Mouse (Mus musculus) limb, embryonic 12.5 days (tissue): ENCODE data around the gene Colca2. TPM values are rescaled to one million over a fixed set of nuclear protein-coding genes. Genes with fewer than 3 reads are reported as not detected.

Experiments
- ATAC-seq: fragments of 200-750 bp; cut with Nextera tagmentation; 2 replicates; pipeline ENCODE4 v1.8.0; 2017; ENCODE audit warnings: low read depth, moderate TSS enrichment; ENCODE audit not compliant: insufficient number of reproducible peaks, insufficient read depth, low FRiP score, low TSS enrichment
- H3K27ac ChIP-seq: fragments of 300-500 bp; sonication (generic); 2 replicates; pipeline ENCODE4 v1.5.1; 2016; ENCODE audit warnings: mild to moderate bottlenecking, moderate library complexity
- H3K27me3 ChIP-seq: fragments of 300-500 bp; sonication (generic); 2 replicates; pipeline ENCODE4 v1.6.1; 2016; ENCODE audit warnings: mild to moderate bottlenecking, moderate library complexity
- H3K36me3 ChIP-seq: fragments of 300-500 bp; sonication (generic); 2 replicates; pipeline ENCODE4 v1.6.1; 2016; ENCODE audit warnings: mild to moderate bottlenecking, moderate library complexity
- H3K4me1 ChIP-seq: fragments of 300-500 bp; sonication (generic); replicated peaks from 2 replicates; pipeline ENCODE4 v1.6.1; 2016
- H3K4me2 ChIP-seq: fragments of 300-500 bp; sonication (generic); 2 replicates; pipeline ENCODE4 v1.6.1; 2016; ENCODE audit warnings: mild to moderate bottlenecking, moderate library complexity
- H3K4me3 ChIP-seq: fragments of 300-500 bp; sonication (generic); replicated peaks from 2 replicates; pipeline ENCODE4 v1.5.1; 2016; ENCODE audit warnings: mild to moderate bottlenecking
- H3K9ac ChIP-seq: fragments of 300-500 bp; sonication (generic); replicated peaks from 2 replicates; pipeline ENCODE4 v1.6.1; 2016; ENCODE audit warnings: mild to moderate bottlenecking, moderate library complexity
- H3K9me3 ChIP-seq: fragments of 300-500 bp; sonication (generic); 2 replicates; pipeline ENCODE4 v1.6.1; 2016; ENCODE audit warnings: mild to moderate bottlenecking, moderate library complexity
- WGBS: fragments of 180-500 bp; shearing (Covaris S2); methylation state at CpG from one replicate; pipeline ENCODE4 v1.1.7; 2016; 5-methylcytosine and 5-hydroxymethylcytosine counted together
- polyA plus RNA-seq: library from polyadenylated mRNA; unstranded; fragments of >200 nt; fragmentation: Nextera tagmentation; extraction: Ambion mirVana; gene quantifications from 2 replicates; pipeline ENCODE4 v1.2.1, GENCODE M21; 2016

Gene Colca2
- polyA plus RNA-seq, 1 experiment from 2014 or later, result 1.8 TPM

DNA sequence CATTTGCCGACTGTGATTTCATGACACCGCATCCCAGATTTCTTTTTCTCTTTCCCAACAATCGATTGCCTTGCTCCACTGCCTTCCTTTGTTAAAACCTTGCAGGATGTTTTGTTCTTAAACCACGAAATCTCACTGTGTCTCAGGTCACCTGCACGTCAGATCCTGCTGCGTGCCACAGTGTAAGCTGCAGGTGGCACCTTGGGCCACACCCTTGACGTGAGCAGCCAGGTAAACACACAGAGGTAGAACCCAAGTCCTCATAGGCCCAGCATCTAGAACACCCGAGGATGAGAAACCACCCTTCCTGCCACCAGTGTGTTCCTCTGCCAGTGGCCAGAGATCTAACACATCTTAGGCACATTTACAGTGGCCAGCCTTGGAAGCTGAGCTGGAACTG lies 7.3 kb downstream of the Colca2 start:
- Histone ChIP-seq H3K27me3 (peaks cover 6% of the 10 kb centered on the region; the same call in 1 of the 2 replicates), H3K9ac (no peak overlapping the region), H3K4me3 (no peak overlapping the region), H3K9me3 (no peaks in the 10 kb centered on the region), H3K4me1 (no peaks in the 10 kb centered on the region; the same call in 1 of the 2 replicates), H3K36me3 (no peaks in the 10 kb centered on the region), H3K4me2 (no peak overlapping the region), H3K27ac (no peak overlapping the region)
- 85% methylated on average over 8 of the region's 8 CpGs for WGBS
- ATAC-seq, result no peak

DNA sequence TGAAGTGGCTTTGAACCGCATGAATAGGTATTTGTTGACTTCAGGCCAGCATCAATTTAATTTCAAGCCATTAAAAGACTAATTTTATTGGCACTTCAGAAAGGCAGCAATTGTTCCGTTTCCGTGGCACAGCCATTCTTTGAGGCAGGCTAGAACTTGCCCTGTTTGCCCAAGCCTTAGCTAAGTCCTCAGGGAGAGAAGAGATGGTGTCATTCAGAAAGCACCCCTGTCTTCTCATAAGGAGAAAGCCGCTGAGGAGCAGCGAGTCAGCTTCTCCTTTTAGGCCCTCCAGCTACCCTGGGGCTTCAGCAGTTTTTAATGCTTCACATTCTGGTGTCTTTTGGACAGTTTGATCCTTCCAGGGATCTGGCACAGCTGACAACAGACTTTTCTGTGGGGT lies 9.5 kb downstream of the Colca2 start:
- Histone ChIP-seq H3K9me3 (no peaks in the 10 kb centered on the region), H3K36me3 (no peaks in the 10 kb centered on the region), H3K4me3 (no peak overlapping the region), H3K27me3 (peaks cover 6% of the 10 kb centered on the region; the same call in 1 of the 2 replicates), H3K4me1 (no peaks in the 10 kb centered on the region), H3K9ac (no peak overlapping the region), H3K4me2 (no peak overlapping the region), H3K27ac (no peak overlapping the region)
- no peak for ATAC-seq
- 67% methylated on average over 5 of the region's 5 CpGs for WGBS

DNA sequence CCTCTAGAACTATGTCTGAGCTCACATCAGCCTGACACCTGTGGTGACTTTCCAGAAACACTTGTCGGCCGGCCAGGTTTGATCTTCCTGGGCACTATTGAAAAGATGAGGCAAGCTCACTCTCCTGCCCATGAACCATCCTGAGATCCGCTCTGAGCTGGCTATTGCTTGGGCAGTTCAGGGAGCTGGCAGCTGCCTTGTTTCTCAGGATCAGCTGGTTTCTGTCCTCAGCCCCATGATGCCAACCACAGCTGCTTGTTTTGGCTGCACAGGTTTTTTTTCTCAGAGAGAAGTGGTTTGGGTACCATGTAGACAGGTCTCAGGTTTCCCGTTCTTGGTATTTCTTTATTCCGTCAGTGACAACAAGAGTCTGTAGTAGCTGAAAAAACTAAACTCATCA lies 19.9 kb downstream of the Colca2 start:
- no peak for ATAC-seq
- no peaks in the 10 kb centered on the region for H3K9me3 ChIP-seq
- H3K4me2 ChIP-seq, result no peak overlapping the region
- H3K27me3 ChIP-seq, result no peaks in the 10 kb centered on the region; the same call in 1 of the 2 replicates
- no peak overlapping the region for H3K4me3 ChIP-seq
- 85% methylated on average over 5 of the region's 5 CpGs for WGBS
- no peak overlapping the region for H3K9ac ChIP-seq
- no peaks in the 10 kb centered on the region for H3K36me3 ChIP-seq
- H3K27ac ChIP-seq, result no peak overlapping the region
- H3K4me1 ChIP-seq, result no peaks in the 10 kb centered on the region

DNA sequence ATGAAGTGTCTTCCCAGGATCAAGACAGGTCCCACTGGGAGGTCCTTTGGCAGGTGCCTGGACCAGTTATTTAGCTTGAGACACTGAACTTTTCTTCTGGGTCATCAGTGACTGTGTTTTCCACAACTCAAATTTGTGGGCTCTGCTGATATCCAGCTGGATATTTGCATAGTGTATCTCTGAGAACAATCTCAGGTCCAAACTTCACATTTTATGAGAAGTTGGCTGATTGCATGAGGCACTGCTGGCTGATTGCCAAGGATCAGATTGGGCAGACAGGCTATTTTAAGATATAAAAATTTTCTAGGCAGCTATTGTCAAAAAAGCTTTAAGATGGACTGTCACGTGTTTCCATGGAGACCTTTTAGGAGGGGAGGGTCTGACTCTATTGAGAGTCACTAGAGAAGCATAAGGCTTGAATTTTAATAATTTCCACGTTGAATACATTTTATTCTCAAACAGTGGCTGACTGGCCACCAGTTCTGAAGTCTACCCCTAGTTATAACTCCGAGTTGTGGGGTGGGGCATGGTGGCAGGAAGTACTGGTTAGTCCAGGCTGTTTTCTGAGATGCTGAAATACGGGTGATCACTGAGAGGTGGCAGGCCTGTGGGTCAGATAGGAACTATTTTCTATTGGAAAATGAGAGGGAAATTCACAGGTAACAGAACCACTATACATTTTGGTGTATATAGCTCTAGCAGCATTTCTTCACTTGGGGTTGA lies 21.4 kb downstream of the Colca2 start:
- Histone ChIP-seq H3K9me3 (no peaks in the 10 kb centered on the region), H3K27me3 (no peaks in the 10 kb centered on the region; the same call in 1 of the 2 replicates), H3K4me2 (no peak overlapping the region), H3K4me3 (no peak overlapping the region), H3K4me1 (peaks cover 2% of the 10 kb centered on the region), H3K36me3 (no peaks in the 10 kb centered on the region), H3K27ac (no peak overlapping the region), H3K9ac (no peak overlapping the region)
- no peak for ATAC-seq
- WGBS, result 68% methylated on average over 4 of the region's 4 CpGs

DNA sequence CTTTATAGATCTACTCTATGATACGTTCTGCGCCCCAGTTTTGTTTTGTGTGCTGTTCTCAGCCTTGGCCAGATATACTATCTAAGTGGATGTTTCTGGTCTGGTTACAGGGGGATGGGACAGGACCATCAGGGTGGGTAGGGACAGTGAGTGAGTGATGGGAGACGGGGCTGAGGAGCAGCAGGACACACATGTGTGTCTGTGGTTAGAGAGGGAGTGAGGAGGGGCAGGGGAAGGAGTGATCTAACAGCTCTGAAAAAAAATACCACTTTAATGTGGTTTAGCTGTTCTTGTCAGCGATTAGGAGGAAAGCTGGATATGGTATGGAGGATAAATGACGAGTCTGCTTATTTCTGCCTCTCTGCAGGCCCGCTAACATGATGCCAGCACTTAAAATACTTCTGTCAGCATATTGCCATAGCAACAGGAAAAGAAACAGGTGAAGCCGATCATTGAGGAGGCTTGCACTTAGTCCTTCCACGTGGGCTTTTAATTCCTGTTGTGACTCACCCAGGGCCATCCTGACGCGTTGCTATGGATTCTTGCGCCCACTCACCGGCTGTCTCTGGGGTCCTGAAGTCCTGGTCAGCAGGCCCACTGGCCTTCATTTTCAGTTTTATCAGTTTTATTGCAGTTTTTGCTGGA lies 39.5 kb downstream of the Colca2 start:
- 67% methylated on average over 12 of the region's 12 CpGs for WGBS
- no peaks in the 10 kb centered on the region for H3K4me1 ChIP-seq

DNA sequence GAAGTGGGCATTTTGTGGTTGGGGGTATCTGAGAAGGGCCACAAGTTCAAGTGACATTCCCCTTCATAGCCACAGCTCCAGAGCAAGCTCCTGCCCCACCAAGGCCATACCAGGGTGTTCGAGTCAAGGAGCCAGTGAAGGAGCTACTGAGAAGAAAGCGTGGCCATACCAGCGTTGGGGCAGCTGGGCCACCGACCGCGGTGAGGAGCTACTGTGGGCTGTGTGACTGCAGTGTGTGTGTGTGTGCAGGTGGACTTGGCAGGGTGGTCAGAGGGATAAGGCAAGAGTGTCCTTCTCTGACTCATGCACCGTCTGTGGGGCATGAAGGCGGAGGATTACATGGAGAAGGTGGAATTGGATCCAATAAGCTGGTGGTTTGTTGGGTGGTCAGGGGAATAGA lies 46.2 kb downstream of the Colca2 start:
- no peaks in the 10 kb centered on the region for H3K4me1 ChIP-seq
- H3K27me3 ChIP-seq, result no peaks in the 10 kb centered on the region
- WGBS, result 92% methylated on average over 8 of the region's 8 CpGs
- H3K27ac ChIP-seq, result no peak overlapping the region
- H3K9ac ChIP-seq, result no peak overlapping the region
- H3K36me3 ChIP-seq, result no peaks in the 10 kb centered on the region
- no peaks in the 10 kb centered on the region for H3K9me3 ChIP-seq
- H3K4me3 ChIP-seq, result no peak overlapping the region
- no peak for ATAC-seq
- H3K4me2 ChIP-seq, result no peak overlapping the region

More for the DNA sequence above, 39.5 kb downstream of the Colca2 start:
- Histone ChIP-seq H3K9ac (no peak overlapping the region), H3K27me3 (no peaks in the 10 kb centered on the region), H3K4me3 (no peak overlapping the region), H3K27ac (no peak overlapping the region), H3K4me2 (no peak overlapping the region), H3K36me3 (no peaks in the 10 kb centered on the region), H3K9me3 (no peaks in the 10 kb centered on the region)
- no peak for ATAC-seq

DNA sequence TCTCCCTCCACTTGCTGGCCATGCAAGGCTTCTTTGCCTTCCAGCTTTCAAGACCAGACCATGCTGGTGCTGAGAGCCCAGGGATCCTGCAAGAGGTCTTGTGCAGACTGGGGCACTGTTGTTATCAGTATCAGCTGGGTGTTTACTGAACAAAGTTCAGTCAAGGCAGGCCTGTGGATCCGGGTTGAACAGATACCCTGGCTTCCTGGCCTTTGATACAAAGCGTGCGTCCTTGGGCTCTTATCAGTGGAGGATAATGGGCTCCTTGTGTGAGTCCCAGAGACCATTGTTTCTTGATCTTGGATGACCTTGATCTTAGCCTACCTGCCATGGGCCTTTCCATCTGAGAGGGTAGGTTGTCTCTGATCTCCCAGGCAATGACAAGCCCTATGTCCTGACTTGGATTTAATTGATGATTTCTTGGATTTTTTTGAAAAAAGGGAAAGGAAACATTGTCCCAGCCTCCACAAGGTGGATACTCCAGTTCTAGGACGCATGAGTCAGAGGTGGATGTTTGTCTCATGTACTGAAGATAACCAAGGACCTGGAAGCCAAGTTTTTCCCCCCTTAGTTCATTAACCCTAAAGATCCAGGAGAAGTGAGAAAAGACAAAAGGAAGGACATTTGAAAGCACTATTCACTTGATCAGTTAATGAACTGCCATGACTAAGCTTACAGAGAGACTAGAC lies 47.5 kb downstream of the Colca2 start:
- Histone ChIP-seq H3K4me3 (no peak overlapping the region), H3K9me3 (no peaks in the 10 kb centered on the region), H3K4me2 (no peak overlapping the region), H3K9ac (no peak overlapping the region), H3K4me1 (no peaks in the 10 kb centered on the region), H3K27ac (no peak overlapping the region), H3K36me3 (no peaks in the 10 kb centered on the region), H3K27me3 (no peaks in the 10 kb centered on the region)
- 76% methylated on average over 4 of the region's 4 CpGs for WGBS
- ATAC-seq, result no peak

DNA sequence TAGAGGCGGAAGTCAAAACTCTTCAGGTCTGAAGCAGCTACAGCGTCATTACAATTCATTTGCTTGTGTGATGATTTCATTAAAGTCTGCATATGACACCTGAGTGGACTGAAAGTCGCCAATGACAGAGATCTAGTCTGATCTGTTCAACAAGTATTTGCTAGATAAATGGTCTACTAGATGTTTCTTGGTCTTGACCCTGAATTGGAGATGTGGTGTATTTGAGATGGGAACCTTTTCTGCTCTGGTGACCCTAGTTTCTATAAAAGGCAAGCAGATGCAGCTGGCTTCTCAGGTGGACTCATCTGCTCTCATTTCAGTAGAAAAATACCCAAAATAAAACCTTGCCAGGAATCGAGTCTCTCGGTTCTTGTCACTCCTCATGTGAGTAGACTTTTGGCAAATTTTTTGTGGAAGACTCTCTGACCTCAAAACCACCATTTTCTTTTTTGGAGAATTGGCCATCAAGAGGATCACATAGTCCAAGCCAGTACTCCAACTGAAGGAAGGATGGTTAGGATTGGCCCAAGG lies 52.7 kb downstream of the Colca2 start:
- Histone ChIP-seq H3K27me3 (no peaks in the 10 kb centered on the region), H3K36me3 (no peaks in the 10 kb centered on the region), H3K4me1 (no peaks in the 10 kb centered on the region), H3K27ac (no peak overlapping the region), H3K4me3 (no peak overlapping the region), H3K9me3 (no peaks in the 10 kb centered on the region), H3K9ac (no peak overlapping the region), H3K4me2 (no peak overlapping the region)
- ATAC-seq, result no peak
- WGBS, result 81% methylated on average over 5 of the region's 5 CpGs

Other genes with a start within 250 kb of the Colca2 start
- gene Btg4, start 217.7 kb downstream of the Colca2 start, polyA plus RNA-seq, result not detected in 2 replicates
- gene Layn, start 201.5 kb downstream of the Colca2 start, polyA plus RNA-seq, result 6.7 and 7.4 TPM in 2 replicates
- not detected in 2 replicates for gene 4833427G06Rik, start 176.5 kb downstream of the Colca2 start, polyA plus RNA-seq
- 0.03 TPM in 1 of 2 replicates, not detected in the other for gene Gm32742, start 113.1 kb downstream of the Colca2 start, polyA plus RNA-seq
- not detected in 2 replicates for gene Pou2af1, start 64.9 kb downstream of the Colca2 start, polyA plus RNA-seq
- 0.32 and 0.36 TPM in 2 replicates for gene 1810046K07Rik, start 50.3 kb upstream of the Colca2 start, polyA plus RNA-seq